Mouse (Mus musculus) liver, embryonic 15.5 days (tissue): ENCODE results near the gene Arsk. TPM values are rescaled to one million over a fixed set of nuclear protein-coding genes. Genes with fewer than 3 reads are reported as not detected.
A peak's percentile ranks its signal among the peaks of the same experiment; 100 is the strongest.

Experiments
- ATAC-seq: fragments of 200-750 bp; cut with Nextera tagmentation; 2 replicates; pipeline ENCODE4 v1.8.0; 2017; ENCODE audit warnings: moderate number of reproducible peaks, mild to moderate bottlenecking, moderate library complexity; ENCODE audit not compliant: insufficient read depth
- H3K27ac ChIP-seq: fragments of 300-500 bp; sonication (generic); replicated peaks from 2 replicates; pipeline ENCODE4 v1.5.1; 2015; ENCODE audit warnings: mild to moderate bottlenecking, inconsistent platforms
- H3K27me3 ChIP-seq: fragments of 300-500 bp; sonication (generic); 2 replicates; pipeline ENCODE4 v1.6.1; 2015; ENCODE audit warnings: mild to moderate bottlenecking, inconsistent platforms
- H3K36me3 ChIP-seq: fragments of 300-500 bp; sonication (generic); replicated peaks from 2 replicates; pipeline ENCODE4 v1.6.1; 2015; ENCODE audit warnings: moderate library complexity, mild to moderate bottlenecking, inconsistent platforms
- H3K4me1 ChIP-seq: fragments of 300-500 bp; sonication (generic); replicated peaks from 2 replicates; pipeline ENCODE4 v1.6.1; 2015; ENCODE audit warnings: inconsistent platforms
- H3K4me2 ChIP-seq: fragments of 300-500 bp; sonication (generic); 2 replicates; pipeline ENCODE4 v1.6.1; 2015; ENCODE audit warnings: moderate library complexity, mild to moderate bottlenecking, inconsistent platforms
- H3K4me3 ChIP-seq: fragments of 300-500 bp; sonication (generic); replicated peaks from 2 replicates; pipeline ENCODE4 v1.5.1; 2015; ENCODE audit warnings: mild to moderate bottlenecking, inconsistent platforms
- H3K9ac ChIP-seq: fragments of 300-500 bp; sonication (generic); 2 replicates; pipeline ENCODE4 v1.6.1; 2015; ENCODE audit warnings: moderate library complexity, mild to moderate bottlenecking, inconsistent platforms
- H3K9me3 ChIP-seq: fragments of 300-500 bp; sonication (generic); replicated peaks from 2 replicates; pipeline ENCODE4 v1.6.1; 2016; ENCODE audit warnings: inconsistent platforms
- WGBS: fragments of 180-500 bp; shearing (Covaris S2); methylation state at CpG from one replicate; pipeline ENCODE4 v1.1.7; 2015; ENCODE audit warnings: mixed read lengths; ENCODE audit not compliant: insufficient replicate concordance; 5-methylcytosine and 5-hydroxymethylcytosine counted together
- polyA plus RNA-seq: library from polyadenylated mRNA; unstranded; fragments of >200 nt; fragmentation: Nextera tagmentation; extraction: Ambion mirVana; gene quantifications from 2 replicates; pipeline ENCODE4 v1.2.1, GENCODE M21; 2015

Gene Arsk
- polyA plus RNA-seq, result 2.2 and 2.8 TPM in 2 replicates

DNA sequence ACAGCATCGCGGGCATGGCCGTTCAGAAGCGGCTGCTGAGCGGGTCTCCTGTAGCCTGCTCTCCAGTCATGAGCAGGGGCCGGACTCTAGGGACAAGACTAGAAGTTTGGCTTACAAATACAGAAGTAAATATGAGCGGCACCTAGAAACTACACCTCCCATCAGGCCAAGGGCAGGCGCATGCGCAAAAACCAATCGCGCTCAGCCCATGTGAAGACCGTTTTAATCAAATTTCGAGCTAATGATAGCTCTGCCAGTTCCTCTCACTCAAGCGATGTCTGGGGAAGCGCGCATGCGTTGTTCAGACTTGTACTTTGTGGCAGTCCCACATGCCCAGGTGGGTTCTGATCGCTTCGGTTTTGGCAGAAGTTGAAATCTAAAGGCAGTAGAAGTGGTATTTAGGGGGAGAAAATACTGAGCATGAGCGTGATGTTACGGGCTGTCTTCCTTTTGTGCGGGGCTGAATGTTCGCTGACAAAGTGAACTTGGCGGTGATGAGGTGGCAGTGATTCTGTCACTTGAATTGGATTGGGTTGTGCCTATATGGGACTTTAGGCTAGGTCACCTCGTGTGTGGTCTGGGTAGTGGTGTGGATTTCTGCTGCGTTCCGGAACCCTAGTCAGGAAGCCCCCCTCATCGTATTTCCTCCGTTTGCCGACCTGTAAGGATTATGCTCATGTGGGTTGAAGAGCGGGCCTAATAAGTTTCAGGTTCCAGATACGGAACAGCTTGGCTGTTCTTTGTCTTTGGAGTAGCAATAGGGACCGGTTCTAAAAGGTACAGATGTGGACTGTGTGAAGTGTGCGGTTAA lies at the start of gene Arsk, which contains the start of gene Ttc37:
Gene Arsk, minus strand, starts transcription at position 168 of the 811 bp plus-strand sequence.
Gene Ttc37, plus strand, starts transcription at position 242 of the 811 bp plus-strand sequence.
- H3K9me3 ChIP-seq, result no peaks in the 10 kb centered on the region
- H3K27me3 ChIP-seq, result no peaks in the 10 kb centered on the region
- peak; percentile 98 for ATAC-seq
- peak within 1 kb of the TSS; percentile 80 for H3K4me2 ChIP-seq
- peak within 1 kb of the TSS; percentile 71 for H3K4me3 ChIP-seq
- H3K4me1 ChIP-seq, result peaks cover 18% of the 10 kb centered on the region
- peak within 1 kb of the TSS; percentile 55 for H3K9ac ChIP-seq
- WGBS, result under 1% methylated on average over 34 of the region's 34 CpGs
- peak within 1 kb of the TSS; percentile 73 for H3K27ac ChIP-seq
- no peaks in the 10 kb centered on the region for H3K36me3 ChIP-seq

DNA sequence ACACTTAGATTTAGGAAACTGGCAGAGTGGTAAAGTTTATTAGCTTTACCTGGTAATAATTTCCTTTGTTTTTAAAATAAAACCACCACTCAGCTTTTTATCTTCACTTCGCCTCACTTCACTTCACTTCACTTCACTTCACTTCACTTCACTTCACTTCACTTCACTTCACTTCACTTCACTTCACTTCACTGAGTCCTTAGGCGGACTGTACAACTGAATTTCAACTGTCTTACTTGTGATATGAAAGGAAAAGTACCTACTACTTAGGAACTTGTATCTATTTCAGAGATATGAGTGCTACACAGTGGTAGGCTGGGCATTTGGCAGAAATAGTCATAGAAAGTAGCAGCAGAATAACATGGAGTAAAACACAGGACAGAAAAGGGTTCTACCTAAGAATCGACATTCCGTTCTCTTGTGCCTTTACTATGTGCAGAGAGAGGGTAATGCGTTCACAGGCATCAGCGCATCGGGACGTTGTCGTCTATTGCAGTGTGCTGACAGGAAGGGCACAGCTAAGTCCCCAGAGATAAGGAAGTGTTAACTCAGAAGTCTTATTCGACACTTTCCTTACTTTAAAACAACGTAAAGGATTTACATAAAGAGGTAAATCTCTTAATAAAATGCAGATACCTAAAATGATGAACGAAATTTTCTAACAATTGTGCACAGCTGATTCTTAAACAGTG lies 42.8 kb upstream of the Arsk start:
- no peaks in the 10 kb centered on the region for H3K27me3 ChIP-seq
- no peak overlapping the region for H3K9ac ChIP-seq
- H3K9me3 ChIP-seq, result no peaks in the 10 kb centered on the region
- H3K4me2 ChIP-seq, result no peak overlapping the region
- H3K27ac ChIP-seq, result no peak overlapping the region
- H3K4me1 ChIP-seq, result no peaks in the 10 kb centered on the region
- ATAC-seq, result no peak
- H3K4me3 ChIP-seq, result no peak overlapping the region
- 0 out of 2 replicates have a peak, but pooled peaks cover 20% of the 10 kb centered on the region for H3K36me3 ChIP-seq
- WGBS, result 70% methylated on average over 12 of the region's 12 CpGs

DNA sequence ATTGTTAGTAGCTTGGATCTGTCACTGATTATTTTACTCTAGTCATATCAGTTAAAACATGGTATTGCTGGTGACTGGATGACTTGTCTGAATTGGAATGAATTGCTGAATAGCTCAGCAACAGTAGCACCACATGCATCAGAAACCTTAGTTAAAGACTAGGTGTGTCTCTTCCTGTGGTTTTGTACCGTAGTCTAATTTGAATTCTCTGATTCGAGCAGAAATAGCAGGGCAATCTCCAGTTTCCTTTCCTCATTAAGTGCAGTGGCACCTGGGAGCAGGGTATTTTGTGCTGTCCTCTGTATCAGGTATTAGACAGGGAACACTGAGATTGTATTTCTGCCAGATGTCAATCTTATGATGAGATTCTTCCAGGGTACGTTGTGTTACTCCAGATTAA lies 40.4 kb upstream of the Arsk start:
- Histone ChIP-seq H3K36me3 (peaks cover 27% of the 10 kb centered on the region; the same call in 1 of the 2 replicates), H3K9me3 (no peaks in the 10 kb centered on the region), H3K4me1 (no peaks in the 10 kb centered on the region), H3K27ac (no peak overlapping the region), H3K4me3 (no peak overlapping the region), H3K27me3 (no peaks in the 10 kb centered on the region), H3K4me2 (no peak overlapping the region), H3K9ac (no peak overlapping the region)
- ATAC-seq, result no peak
- 60% methylated on average over 3 of the region's 3 CpGs for WGBS

DNA sequence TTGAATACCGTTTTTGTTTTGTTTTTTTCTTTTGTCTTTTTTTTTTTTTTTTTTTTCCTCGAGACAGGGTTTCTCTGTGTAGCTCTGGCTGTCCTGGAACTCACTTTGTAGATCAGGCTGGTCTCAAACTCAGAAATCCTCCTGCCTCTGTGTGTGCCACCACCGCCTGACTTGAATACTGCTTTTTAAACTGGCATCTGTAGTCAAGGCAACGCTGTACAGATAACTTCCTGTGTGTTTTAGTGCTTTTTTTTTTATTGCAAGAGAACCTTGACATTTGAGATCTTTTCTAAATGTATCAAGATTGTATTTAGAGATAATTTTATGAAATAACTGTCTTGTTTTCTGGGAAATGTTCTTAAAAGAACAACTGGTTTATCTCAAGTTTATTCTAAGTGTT lies 34.0 kb upstream of the Arsk start:
- Histone ChIP-seq H3K4me2 (no peak overlapping the region), H3K4me1 (no peaks in the 10 kb centered on the region), H3K36me3 (peaks cover 32% of the 10 kb centered on the region), H3K9me3 (no peaks in the 10 kb centered on the region), H3K9ac (no peak overlapping the region), H3K27me3 (no peaks in the 10 kb centered on the region), H3K27ac (no peak overlapping the region), H3K4me3 (no peak overlapping the region)
- no peak for ATAC-seq
- WGBS, result 71% methylated on average over 4 of the region's 4 CpGs

DNA sequence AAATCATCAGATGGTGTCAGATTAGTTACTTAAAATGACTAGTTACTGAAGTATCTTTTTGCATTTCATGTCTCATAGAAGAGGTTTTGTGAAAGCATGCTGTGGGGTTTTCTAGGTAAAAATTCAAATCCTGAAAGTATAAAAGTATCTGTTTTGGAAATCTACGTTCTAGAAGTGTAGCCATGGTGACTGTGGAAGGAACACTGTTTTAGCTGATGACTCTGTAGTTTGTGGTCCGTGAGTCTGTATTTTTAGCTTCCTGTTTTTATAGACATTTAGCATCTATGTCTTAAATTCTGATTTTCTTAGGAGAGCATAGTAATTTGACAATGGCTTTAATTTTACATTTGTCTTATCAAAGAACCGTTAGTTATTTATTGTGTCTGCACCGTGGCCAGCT lies 30.3 kb upstream of the Arsk start:
- 72% methylated on average over 4 of the region's 4 CpGs for WGBS

DNA sequence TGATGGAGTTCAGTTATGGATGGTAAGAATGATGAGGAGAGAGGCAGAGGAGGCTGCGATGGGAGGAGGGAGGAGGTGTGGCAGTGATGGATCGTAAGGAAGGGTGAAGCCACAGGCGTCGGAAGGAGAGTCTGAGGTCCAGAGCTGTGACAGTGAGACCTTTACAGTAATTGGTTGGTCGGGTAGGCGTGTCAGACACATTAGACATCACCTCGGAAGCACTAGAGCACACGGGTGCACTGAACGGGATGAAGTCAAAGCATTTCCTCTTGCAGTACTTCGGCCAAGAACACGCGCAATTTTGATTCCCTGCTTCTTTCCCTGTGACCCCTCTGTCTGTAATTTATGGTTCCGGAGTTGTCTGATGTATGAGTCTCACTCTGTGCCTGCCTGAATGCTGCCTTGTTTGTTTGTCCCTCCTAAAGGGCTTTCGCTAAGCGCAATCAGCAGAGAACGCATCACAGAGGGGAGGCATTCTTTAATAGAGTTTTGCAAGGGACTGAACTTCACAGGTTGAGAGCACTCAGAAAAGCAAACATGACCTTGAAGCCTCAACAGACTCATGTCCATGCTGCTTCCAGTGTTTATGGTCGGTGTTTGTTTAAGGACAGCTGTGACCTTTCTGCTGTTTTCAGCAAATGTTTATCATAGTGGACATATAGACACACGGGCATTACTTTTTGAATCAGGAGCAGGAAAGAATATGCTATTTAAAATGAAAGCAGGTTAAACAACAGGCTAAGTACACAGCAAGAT lies 10.8 kb upstream of the Arsk start:
- H3K36me3 ChIP-seq, result peaks cover 20% of the 10 kb centered on the region
- peak; percentile 60 for ATAC-seq

More for the DNA sequence above, 30.3 kb upstream of the Arsk start:
- H3K27ac ChIP-seq, result no peak overlapping the region
- H3K4me2 ChIP-seq, result no peak overlapping the region
- H3K9me3 ChIP-seq, result no peaks in the 10 kb centered on the region
- no peaks in the 10 kb centered on the region for H3K27me3 ChIP-seq
- no peak overlapping the region for H3K9ac ChIP-seq
- no peak for ATAC-seq
- H3K4me3 ChIP-seq, result no peak overlapping the region
- H3K4me1 ChIP-seq, result no peaks in the 10 kb centered on the region
- H3K36me3 ChIP-seq, result peaks cover 31% of the 10 kb centered on the region

DNA sequence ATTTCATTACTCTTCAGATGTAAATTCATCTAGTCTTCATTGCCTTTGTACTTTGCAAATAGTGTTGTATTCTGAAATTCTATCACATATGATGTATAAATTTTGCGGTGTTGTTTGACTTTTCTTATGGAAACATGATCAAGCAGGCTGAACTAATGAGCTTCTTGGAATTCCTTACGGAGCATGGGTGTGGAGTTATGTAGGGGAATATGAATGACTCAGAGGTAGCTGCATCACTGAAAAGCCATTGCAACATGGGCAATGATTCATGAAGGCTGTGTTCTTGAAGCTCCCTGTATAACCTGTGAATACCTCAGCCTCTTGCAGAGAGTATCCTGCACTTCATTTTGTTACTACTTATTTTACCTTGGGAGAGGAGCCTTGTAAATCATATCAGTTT lies 3.5 kb upstream of the Arsk start:
- Histone ChIP-seq H3K27me3 (no peaks in the 10 kb centered on the region), H3K4me3 (no peak overlapping the region), H3K27ac (no peak overlapping the region), H3K4me2 (no peak overlapping the region), H3K9me3 (no peaks in the 10 kb centered on the region), H3K4me1 (peaks cover 15% of the 10 kb centered on the region), H3K9ac (no peak overlapping the region), H3K36me3 (no peaks in the 10 kb centered on the region)
- 62% methylated on average over 2 of the region's 2 CpGs for WGBS
- ATAC-seq, result no peak

More for the DNA sequence above, 10.8 kb upstream of the Arsk start:
- Histone ChIP-seq H3K9ac (no peak overlapping the region), H3K4me2 (no peak overlapping the region), H3K4me1 (no peaks in the 10 kb centered on the region), H3K4me3 (no peak overlapping the region), H3K27me3 (no peaks in the 10 kb centered on the region), H3K27ac (no peak overlapping the region), H3K9me3 (no peaks in the 10 kb centered on the region)
- WGBS, result 79% methylated on average over 18 of the region's 18 CpGs

DNA sequence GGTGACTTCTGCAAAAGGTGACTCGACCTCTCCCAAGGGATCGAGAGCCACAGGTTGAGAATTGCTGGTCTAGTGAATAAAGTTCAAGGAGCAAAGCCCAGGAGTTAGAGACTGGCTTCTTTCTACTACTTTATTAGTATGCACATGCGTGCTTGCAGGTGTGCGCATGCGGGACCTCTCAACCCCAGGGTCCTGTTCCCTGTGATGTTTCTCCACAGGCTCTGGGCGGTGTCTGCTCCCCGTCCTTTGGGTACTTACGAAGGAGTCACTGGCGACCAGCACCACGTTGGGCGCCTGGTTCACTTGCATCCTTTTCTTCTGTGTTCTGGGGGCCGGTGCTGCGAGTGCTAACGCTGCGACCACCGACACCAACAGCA lies 356 bp downstream of the Arsk start:
- peak overlapping the region; percentile 55 for H3K9ac ChIP-seq
- H3K4me2 ChIP-seq, result peak overlapping the region; percentile 80
- peak overlapping the region; percentile 71 for H3K4me3 ChIP-seq
- WGBS, result 5% methylated on average over 16 of the region's 16 CpGs
- no peaks in the 10 kb centered on the region for H3K9me3 ChIP-seq
- peaks cover 18% of the 10 kb centered on the region for H3K4me1 ChIP-seq
- peak overlapping the region; percentile 73 for H3K27ac ChIP-seq
- H3K36me3 ChIP-seq, result no peaks in the 10 kb centered on the region
- H3K27me3 ChIP-seq, result no peaks in the 10 kb centered on the region
- ATAC-seq, result peak; percentile 76

DNA sequence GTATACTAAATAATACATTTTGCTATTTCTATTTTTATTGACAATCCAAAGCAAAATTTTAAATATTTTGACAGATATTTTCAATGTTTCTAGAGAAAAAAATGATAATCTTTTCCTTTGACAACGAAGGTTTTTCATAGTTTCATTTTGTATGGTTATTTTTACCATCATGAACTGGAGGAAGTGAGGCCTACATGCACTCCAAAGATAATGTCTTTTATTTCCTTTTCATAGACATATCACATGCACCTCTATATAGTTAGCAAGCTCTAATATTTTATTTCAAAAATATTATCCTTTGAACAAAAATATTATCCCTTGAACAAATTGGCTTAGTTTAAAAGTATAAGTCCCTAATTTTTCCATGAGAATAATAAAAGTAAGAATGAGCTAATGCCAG lies 24.1 kb downstream of the Arsk start:
- H3K27ac ChIP-seq, result no peak overlapping the region
- H3K4me3 ChIP-seq, result no peak overlapping the region
- WGBS, result 14% methylated on average over 1 of the region's 1 CpGs
- no peak overlapping the region for H3K9ac ChIP-seq
- no peaks in the 10 kb centered on the region for H3K9me3 ChIP-seq
- no peaks in the 10 kb centered on the region for H3K4me1 ChIP-seq
- H3K4me2 ChIP-seq, result no peak overlapping the region
- H3K36me3 ChIP-seq, result no peaks in the 10 kb centered on the region
- no peak for ATAC-seq
- no peaks in the 10 kb centered on the region for H3K27me3 ChIP-seq

DNA sequence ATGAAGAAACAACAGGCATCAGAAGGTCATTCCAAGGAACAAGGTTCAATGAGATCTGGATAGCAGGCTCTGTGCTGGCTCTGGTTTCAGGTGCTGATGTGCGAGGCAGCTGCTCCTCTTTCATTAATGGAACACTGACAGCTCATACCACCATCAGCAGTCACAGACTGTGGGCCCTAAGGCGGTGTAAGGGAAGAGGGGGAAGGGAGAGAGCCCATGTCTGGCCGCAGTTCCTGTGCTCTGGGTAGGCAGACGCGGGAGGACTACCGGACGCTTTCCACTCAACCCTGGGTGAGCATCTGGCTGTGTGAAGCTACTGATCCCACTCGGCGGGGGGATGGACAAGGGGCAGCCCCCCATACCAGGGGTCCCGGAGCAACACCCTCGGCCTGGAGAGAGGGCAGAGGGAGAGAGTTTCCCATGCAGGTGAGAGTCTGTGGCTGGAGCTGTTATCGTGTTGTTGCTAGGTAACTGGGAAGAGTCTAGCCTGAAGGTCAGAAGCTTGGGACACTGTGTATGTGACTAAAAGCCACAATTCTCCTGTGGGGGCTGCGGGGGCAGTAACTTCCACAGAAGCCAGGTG lies 34.0 kb downstream of the Arsk start:
- no peak overlapping the region for H3K4me3 ChIP-seq
- no peak overlapping the region for H3K27ac ChIP-seq
- ATAC-seq, result no peak
- H3K36me3 ChIP-seq, result peaks cover 6% of the 10 kb centered on the region; the same call in 1 of the 2 replicates
- no peaks in the 10 kb centered on the region for H3K9me3 ChIP-seq
- H3K27me3 ChIP-seq, result no peaks in the 10 kb centered on the region
- H3K4me2 ChIP-seq, result no peak overlapping the region
- no peaks in the 10 kb centered on the region for H3K4me1 ChIP-seq
- 82% methylated on average over 13 of the region's 13 CpGs for WGBS
- no peak overlapping the region for H3K9ac ChIP-seq
